Mouse (Mus musculus): ENCODE measurements around the gene Gm10665.
"Not testable (repeated sequence)": the region's sequence is repeated elsewhere in the genome, so short reads cannot be mapped to it uniquely, and the experiment has no call there.

Gm10665 gene

GRCm38 (mm10) chr7:22463975-22464374, at the start of gene Gm10665:
TSS of gene Gm10665 (minus strand) at chr7:22464075.
- not testable (repeated sequence) for DNase-seq (ENCODE audit: low spot score)

DNA sequence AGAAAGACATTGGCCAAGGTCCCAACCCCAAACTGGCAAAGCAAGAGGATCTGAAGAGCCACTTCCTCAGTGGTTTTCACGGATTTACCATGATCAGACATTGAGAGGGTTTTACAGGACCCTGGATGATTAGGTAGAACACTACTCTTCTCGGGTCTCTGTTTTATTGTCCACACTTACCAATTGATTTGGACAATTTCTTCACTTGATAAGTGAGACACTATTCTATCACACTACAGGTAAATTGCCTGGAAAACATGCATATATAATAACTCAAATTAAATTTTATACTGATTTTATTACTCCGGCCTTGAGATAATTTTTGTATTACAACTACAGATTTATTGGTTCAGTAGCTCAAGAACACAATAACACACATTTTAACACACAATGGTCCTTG, 35.7 kb upstream of the Gm10665 start, which contains the start of gene Vmn1r151:
Gene Vmn1r151, minus strand, starts transcription at position 101 of the 400 bp plus-strand sequence.
- not testable (repeated sequence) for DNase-seq (ENCODE audit: low spot score)

DNA sequence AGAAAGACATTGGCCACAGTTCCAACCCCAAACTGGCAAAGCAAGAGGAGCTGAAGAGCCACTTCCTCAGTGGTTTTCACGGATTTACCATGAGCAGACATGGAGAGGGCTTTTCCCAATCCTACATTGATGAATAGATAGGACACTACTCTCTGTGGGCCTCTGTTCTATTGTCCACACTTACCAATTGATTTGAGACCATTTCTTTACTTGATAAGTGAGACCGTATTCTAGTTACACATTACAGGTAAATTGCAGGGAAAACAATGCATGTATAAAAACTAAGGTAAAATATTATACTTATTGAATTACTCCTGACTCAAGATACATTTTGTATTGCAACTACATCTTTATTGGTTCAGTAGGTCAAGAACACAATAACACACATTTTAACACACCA, 25.7 kb downstream of the Gm10665 start, which contains the start of gene Vmn1r149:
Gene Vmn1r149, minus strand, starts transcription at position 101 of the 400 bp plus-strand sequence.
- DNase-seq (ENCODE audit: low spot score), result not testable (repeated sequence)

- not testable (repeated sequence) for DNase-seq (ENCODE audit: low spot score)
Measured at GRCm38 (mm10) chr7:22413283-22413682, 50.6 kb downstream of the Gm10665 start, which contains the start of gene Vmn1r148. TSS of gene Vmn1r148 (plus strand) at chr7:22413583.

Measured in testis, postnatal 14 days (tissue).